ENCODE assay signal across 8 mouse cellular contexts in genomic region chr6:38353181-38353580, GRCm38 (mm10). TPM values are rescaled to one million over a fixed set of nuclear protein-coding genes. Genes with fewer than 3 reads are reported as not detected.
DNase-seq lines count a peak whose midpoint lies in the region; ATAC-seq and TF ChIP-seq lines count a peak whose summit lies in the region.

No protein-coding gene starts in this region.

- no peak for DNase-seq in heart, postnatal 4 days
- peak; percentile 36 for DNase-seq in 3T3-L1 (ENCODE audit: low read depth, low spot score)
- DNase-seq in liver, adult 2 months (ENCODE audit: extremely low read depth, low read depth, low spot score), result peak; percentile 20
- no peak for DNase-seq in layer of hippocampus, adult 18-20 months (ENCODE audit: low spot score in 2 of 2)
- no peak for DNase-seq in ovary, postnatal 36 days (ENCODE audit: low spot score)
- no peak for DNase-seq in cerebellum, adult 11 months

- no peak for TF ChIP-seq POLR2A in embryonic fibroblast, embryonic 13.5 days (IDR thresholded peaks at IDR 0.05; ENCODE audit: low read depth, low read length)
- no peak for TF ChIP-seq POLR2A in liver, adult 2 months (IDR thresholded peaks at IDR 0.05; ENCODE audit: extremely low read depth, insufficient read depth, low read length)

- peak overlapping the region; percentile 78 for H3K4me2 ChIP-seq in heart, embryonic 11.5 days

- H3K27me3 ChIP-seq in heart, embryonic 11.5 days (ENCODE audit: control insufficient read depth, insufficient read depth, low read length), result peaks cover 18% of the 10 kb centered on the region
- H3K27me3 ChIP-seq in liver, adult 2 months (ENCODE audit: control insufficient read depth, insufficient read depth, low read length), result no peaks in the 10 kb centered on the region

- no peak overlapping the region for H3K27ac ChIP-seq in heart, embryonic 11.5 days (ENCODE audit: low read depth, low read length)
- H3K27ac ChIP-seq in embryonic fibroblast, embryonic 13.5 days (ENCODE audit: insufficient read depth, low read length), result no peak overlapping the region
- H3K27ac ChIP-seq in liver, adult 2 months (replicated peaks; ENCODE audit: insufficient read depth, low read depth, low read length), result no peak overlapping the region

- no peak for ATAC-seq in heart, embryonic 11.5 days (replicated peaks; ENCODE audit: insufficient number of reproducible peaks, low FRiP score, low TSS enrichment)

- 8% methylated on average over 13 of the region's 13 CpGs for WGBS in heart, embryonic 11.5 days (ENCODE audit: insufficient replicate concordance)
- 1% methylated on average over 13 of the region's 13 CpGs for WGBS in liver, adult 2 months

- no peaks in the 10 kb centered on the region for H3K36me3 ChIP-seq in heart, embryonic 11.5 days (ENCODE audit: control insufficient read depth, insufficient read depth, low read length)
- no peaks in the 10 kb centered on the region; the same call in 1 of the 2 replicates for H3K36me3 ChIP-seq in liver, adult 2 months (ENCODE audit: control insufficient read depth, insufficient read depth, low read length)

- peaks cover 7% of the 10 kb centered on the region; the same call in 1 of the 2 replicates for H3K4me1 ChIP-seq in heart, embryonic 11.5 days (ENCODE audit: control insufficient read depth, insufficient read depth, low read length)
- H3K4me1 ChIP-seq in embryonic fibroblast, embryonic 13.5 days (ENCODE audit: control insufficient read depth, insufficient read depth, low read length), result peaks cover 10% of the 10 kb centered on the region
- H3K4me1 ChIP-seq in liver, adult 2 months (ENCODE audit: control insufficient read depth, insufficient read depth, low read length), result peaks cover 14% of the 10 kb centered on the region

- H3K79me2 ChIP-seq in liver, adult 2 months (ENCODE audit: control insufficient read depth, insufficient read depth, low read length), result peaks cover 26% of the 10 kb centered on the region

- peak overlapping the region; percentile 82 for H3K9ac ChIP-seq in heart, embryonic 11.5 days (ENCODE audit: low read depth, low read length)
- peak overlapping the region; percentile 88 for H3K9ac ChIP-seq in liver, adult 2 months (ENCODE audit: low read depth, low read length)

- H3K9me3 ChIP-seq in heart, embryonic 11.5 days (replicated peaks; ENCODE audit: control insufficient read depth, low read length), result no peaks in the 10 kb centered on the region

- peak overlapping the region; percentile 65 for H3K4me3 ChIP-seq in heart, embryonic 11.5 days (ENCODE audit: low read depth, low read length)
- H3K4me3 ChIP-seq in embryonic fibroblast, embryonic 13.5 days (ENCODE audit: insufficient read depth, low read length), result peak overlapping the region; percentile 90
- peak overlapping the region; percentile 86 for H3K4me3 ChIP-seq in liver, adult 2 months (ENCODE audit: insufficient read depth, low read depth, low read length)

- TF ChIP-seq CTCF in embryonic fibroblast, embryonic 13.5 days (IDR thresholded peaks at IDR 0.05; ENCODE audit: borderline replicate concordance, insufficient read depth, low read length), result no peak
- TF ChIP-seq CTCF in liver, adult 2 months (IDR thresholded peaks at IDR 0.05; ENCODE audit: low read depth, low read length), result no peak

RNA-seq across cellular contexts. Expression of gene Zc3hav1, which starts 1.2 kb away (rescaled TPM):
- 8.0 and 11.3 TPM in 2 replicates for polyA plus RNA-seq in heart, embryonic 11.5 days (2014; fragmentation: Nextera tagmentation; extraction: Ambion mirVana)
- total RNA-seq in heart, postnatal 4 days (2021), result 10 to 100 TPM; 20.5 to 21.6 TPM
- polyA plus RNA-seq in embryonic fibroblast, embryonic 13.5 days (2011; ENCODE audit: insufficient read length, low read depth, missing spikeins), result 38.3 and 51.3 TPM in 2 replicates
- 27.9 and 31.8 TPM in 2 replicates for total RNA-seq in liver, adult 2 months (2014; rRNA removed)
- 16.3 and 17.0 TPM in 2 replicates for polyA plus RNA-seq in liver, adult 2 months (2012; rRNA removed)
- total RNA-seq in layer of hippocampus, adult 18-20 months (2021), result 1 to 10 TPM; 5.1 to 7.1 TPM

RNA-seq across cellular contexts. Expression of gene Ttc26, which starts 28.1 kb away (rescaled TPM):
- polyA plus RNA-seq in heart, embryonic 11.5 days (2014; fragmentation: Nextera tagmentation; extraction: Ambion mirVana), result 3.3 and 3.6 TPM in 2 replicates
- 1 to 10 TPM; 2.8 to 4.1 TPM for total RNA-seq in heart, postnatal 4 days (2021)
- 10.4 and 10.7 TPM in 2 replicates for polyA plus RNA-seq in embryonic fibroblast, embryonic 13.5 days (2011; ENCODE audit: insufficient read length, low read depth, missing spikeins)
- total RNA-seq in liver, adult 2 months (2014; rRNA removed), result 0.47 and 0.65 TPM in 2 replicates
- 0.10 and 0.11 TPM in 2 replicates for polyA plus RNA-seq in liver, adult 2 months (2012; rRNA removed)
- 10 to 100 TPM; 12.0 to 12.7 TPM for total RNA-seq in layer of hippocampus, adult 18-20 months (2021)

RNA-seq across cellular contexts. Expression of gene Zc3hav1l, which starts 54.1 kb away (rescaled TPM):
- polyA plus RNA-seq in heart, embryonic 11.5 days (2014; fragmentation: Nextera tagmentation; extraction: Ambion mirVana), result 10.4 and 11.6 TPM in 2 replicates
- total RNA-seq in heart, postnatal 4 days (2021), result 10 to 100 TPM; 10.2 to 10.4 TPM
- polyA plus RNA-seq in embryonic fibroblast, embryonic 13.5 days (2011; ENCODE audit: insufficient read length, low read depth, missing spikeins), result 9.6 and 14.3 TPM in 2 replicates
- 0.18 and 0.27 TPM in 2 replicates for total RNA-seq in liver, adult 2 months (2014; rRNA removed)
- 0.15 and 0.22 TPM in 2 replicates for polyA plus RNA-seq in liver, adult 2 months (2012; rRNA removed)
- 1 to 10 TPM; 4.5 to 4.6 TPM for total RNA-seq in layer of hippocampus, adult 18-20 months (2021)

Comparison
In these comparisons a context has a peak if more than half of its experiments do, and no peak if none do; other contexts are left out.
1. DNase-seq: peak in 3T3-L1 (single experiment) and liver, adult 2 months (single experiment); none in heart, postnatal 4 days (single experiment), layer of hippocampus, adult 18-20 months (0 of 2), ovary, postnatal 36 days (single experiment) and cerebellum, adult 11 months (single experiment).
2. Peak in every context shown above with its lines, with median percentiles within 50 percentile points of each other: H3K4me3 ChIP-seq.